Mouse (Mus musculus) mesoderm, embryonic 11.5 days (tissue): ENCODE results near the gene Spred3.
"Not testable (repeated sequence)": the region's sequence is repeated elsewhere in the genome, so short reads cannot be mapped to it uniquely, and the experiment has no call there.

Experiments
- DNase-seq: peaks from one replicate; pipeline ENCODE4 v3.0.0-alpha.2; 2012; ENCODE audit warnings: low read depth, low spot score

The Spred3 gene

DNA sequence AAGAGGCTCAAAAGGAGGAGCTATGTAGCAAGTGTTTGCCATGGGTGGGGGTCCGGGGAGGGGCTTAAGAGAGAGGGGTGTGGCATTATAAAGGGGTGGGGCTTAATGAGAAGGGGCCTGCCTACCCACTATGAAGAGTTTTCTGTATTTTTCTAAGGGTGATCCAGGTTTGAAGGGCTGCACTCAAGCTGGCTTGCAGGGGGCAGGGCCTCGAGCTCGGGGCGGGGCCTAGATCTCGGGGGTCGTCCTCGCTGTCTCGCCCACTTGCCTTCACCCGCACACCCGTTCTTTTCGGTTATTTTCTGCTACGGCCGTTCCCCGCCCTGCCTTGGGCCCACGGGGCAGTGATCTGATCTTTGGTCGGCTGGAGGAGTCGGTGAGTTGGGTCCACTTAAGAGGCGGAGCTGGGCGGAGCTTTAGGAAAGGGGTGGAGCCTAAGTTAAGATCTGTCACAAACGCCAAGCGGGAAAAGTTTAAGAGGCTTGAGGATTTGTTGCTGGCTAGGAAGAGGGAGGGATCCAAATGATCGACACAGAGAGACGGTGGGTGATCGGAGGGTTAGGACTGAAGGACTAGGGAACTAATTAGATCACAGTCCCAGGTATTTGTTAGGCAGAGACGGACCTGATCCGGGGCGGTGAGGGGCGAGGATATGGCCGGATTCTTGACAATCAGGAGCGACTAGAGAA, at the start of gene Spred3, which contains the start of gene Ggn:
Gene Spred3, minus strand, starts transcription at position 346 of the 689 bp plus-strand sequence.
Gene Ggn, plus strand, starts transcription at position 145 of the 689 bp plus-strand sequence.
- peak; percentile 73 for DNase-seq

DNA sequence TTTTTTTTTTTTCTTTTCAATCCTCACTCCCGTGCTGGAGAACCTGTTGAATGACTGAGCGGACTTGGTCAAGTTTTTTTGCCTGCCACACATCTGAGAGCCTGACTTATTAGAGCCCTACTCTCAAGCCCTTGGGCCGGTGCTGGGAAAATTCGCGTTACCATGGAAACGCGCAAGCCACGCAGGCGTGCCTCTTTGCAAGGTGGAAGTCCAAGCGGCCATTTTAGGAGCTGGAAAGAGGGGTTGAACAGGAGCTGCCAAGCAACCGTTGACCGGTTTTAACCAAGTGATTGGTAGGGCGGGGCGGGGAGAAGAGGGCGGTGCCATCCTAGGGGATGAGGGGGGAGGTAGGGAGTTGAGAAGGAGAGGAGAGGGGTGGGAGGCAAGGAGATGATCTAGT, 44.6 kb upstream of the Spred3 start:
- DNase-seq, result no peak

DNA sequence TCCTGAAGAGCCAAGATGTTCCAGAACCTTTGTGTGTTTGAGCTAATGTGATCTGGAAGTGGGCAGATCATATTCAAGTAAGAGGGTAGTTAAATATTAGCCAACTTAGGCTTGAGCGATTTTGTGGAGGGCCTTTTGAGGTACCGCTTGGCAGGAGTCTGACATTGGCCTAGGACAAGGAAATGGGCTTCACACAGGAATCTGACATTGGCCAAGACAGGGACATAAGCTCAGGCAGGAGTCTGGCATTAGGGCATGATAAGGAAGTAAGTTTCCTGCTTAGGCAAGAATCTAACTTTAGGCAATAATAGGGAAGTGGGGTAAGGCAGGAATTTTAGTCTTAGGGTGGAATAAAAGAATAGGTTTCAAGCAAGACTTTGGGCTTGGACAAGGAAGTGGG, 44.0 kb upstream of the Spred3 start:
- no peak for DNase-seq

DNA sequence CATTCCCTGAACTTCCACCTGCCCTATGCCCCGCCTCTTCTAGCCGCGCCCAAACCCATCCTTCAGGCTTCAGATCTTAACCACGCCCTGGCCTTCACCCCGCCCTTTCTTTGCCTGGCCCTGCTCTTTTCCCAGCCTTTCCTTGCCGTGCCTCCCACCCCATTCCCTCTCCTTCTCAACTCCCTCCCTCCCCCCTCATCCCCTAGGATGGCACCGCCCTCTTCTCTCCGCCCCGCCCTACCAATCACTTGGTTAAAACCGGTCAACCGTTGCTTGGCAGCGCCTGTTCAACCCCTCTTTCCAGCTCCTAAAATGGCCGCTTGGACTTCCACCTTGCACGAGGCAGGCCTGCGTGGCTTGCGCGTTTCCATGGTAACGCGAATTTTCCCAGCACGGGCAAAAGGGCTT, 43.5 kb upstream of the Spred3 start, which contains the start of gene Catsperg1:
Gene Catsperg1, minus strand, starts transcription at position 361 of the 408 bp plus-strand sequence.
- peak; percentile 83 for DNase-seq

DNA sequence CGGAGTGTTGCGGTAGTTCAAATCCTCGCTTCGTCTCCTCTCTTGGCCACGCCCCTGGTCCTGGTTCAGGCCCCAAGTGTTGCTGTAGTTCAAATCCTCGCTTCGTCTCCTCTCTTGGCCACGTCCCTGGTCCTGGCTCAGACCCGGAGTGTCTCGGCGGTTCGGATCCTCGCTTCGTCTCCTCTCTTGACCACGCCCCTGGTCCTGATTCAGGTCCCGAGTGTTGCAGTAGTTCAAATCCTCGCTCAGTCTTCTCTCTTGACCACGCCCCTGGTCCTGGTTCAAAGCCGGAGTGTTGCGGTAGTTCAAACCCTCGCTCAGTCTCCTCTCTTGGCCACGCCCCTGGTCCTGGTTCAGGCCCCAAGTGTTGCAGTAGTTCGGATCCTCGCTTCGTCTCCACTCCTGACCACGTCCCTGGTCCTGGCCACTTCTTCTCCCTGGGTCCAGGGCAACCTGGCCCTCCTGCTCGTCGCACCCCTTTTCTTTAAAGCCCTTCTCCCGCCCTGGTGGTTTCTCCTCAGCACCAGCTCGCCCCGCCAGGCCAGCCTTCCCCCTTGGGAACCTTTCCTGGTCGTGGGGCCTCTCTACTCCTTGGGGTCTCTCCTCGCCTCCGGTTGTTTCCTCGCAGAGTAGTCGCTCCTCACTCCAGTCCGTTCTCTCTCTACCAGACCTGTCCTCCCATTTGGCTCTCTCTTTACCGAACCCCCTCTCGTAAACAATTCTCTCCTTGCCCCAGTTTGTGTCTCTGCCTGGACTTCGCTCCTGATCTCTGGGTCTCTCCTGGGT, 42.8 kb upstream of the Spred3 start:
- DNase-seq, result not testable (repeated sequence)

DNA sequence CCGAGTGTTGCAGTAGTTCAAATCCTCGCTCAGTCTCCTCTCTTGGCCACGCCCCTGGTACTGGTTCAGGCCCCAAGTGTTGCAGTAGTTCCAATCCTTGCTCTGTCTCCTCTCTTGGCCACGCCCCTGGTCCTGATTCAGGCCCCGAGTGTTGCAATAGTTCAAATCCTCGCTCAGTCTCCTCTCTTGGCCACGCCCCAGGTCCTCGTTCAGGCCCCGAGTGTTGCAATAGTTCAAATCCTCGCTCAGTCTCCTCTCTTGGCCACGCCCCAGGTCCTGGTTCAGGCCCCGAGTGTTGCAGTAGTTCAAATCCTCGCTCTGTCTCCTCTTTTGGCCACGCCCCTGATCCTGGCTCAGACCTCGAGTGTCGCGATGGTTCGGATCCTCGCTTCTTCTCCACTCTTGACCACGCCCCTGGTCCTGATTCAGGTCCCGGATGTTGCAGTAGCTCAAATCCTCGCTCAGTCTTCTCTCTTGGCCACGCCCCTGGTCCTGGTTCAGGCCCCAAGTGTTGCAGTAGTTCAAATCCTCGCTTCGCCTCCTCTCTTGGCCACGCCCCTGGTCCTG, 42.1 kb upstream of the Spred3 start:
- DNase-seq, result no peak

DNA sequence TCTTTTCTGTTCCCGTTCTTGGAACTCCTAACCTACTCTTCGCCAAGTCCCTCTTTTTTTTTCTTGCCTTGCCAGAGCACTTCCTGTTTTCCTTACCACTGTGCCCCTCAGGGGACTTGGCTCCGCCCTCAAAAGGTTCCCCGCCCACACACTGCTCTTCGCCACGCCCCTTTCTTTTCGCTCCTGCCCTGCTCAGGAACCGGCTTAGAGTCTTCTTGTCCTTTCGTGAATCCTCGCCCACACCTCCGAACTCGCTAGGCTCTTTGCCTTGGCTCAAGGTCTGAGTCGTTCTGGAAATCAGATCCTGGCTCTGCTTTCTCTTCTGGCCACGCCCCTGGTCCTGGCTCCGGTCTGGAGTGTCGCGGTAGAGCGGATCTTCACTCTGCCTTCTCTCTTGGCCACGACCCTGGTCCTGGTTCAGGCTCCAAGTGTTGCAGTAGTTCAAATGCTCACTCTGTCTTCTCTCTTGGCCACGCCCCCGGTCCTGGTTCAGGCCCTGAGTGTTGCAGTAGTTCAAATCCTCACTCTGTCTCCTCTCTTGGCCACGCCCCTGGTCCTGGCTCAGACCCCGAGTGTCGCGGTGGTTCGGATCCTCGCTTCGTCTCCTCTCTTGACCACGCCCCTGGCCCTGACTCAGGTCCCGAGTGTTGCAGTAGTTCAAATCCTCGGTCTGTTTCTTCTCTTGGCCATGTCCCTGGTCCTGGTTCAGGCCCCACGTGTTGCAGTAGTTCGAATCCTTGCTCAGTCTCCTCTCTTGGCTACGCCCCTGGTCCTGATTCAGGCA, 41.4 kb upstream of the Spred3 start:
- peak; percentile 83 for DNase-seq

DNA sequence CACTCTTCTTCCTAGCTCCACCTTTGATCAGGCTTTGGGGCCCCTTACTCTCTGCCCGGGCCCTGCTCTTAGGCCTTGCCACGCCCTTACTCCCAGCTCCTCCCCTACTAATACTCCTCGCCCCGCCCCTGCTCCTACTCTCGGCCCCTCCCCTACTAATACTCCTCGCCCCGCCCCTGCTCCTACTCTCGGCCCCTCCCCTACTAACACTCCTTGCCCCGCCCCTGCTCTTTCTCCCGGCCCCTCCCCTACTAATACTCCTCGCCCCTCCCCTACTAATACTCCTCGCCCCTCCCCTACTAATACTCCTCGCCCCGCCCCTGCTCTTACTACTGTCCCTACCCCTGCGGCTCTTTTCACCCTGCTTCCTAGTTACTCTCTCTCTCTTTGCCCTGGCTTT, 40.8 kb upstream of the Spred3 start:
- DNase-seq, result not testable (repeated sequence)

DNA sequence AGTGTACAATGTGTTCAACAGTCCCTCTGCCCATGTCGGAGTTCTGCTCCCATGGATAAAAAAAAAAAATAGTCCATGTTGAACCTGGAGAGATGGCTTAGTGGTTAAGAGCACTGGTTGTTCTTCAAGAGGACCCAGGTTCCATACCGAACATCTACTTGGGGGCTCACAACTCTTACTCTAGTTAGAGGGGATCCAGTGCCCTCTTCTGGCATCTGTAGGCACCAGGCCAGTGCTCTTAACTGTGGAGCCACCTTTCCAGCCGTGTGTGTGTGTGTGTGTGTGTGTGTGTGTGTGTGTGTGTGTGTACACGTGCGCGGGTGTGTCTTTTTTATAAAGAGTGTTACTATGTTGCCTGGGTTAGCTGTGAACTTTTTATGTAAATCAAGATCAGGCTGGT, 32.4 kb upstream of the Spred3 start:
- DNase-seq, result no peak

DNA sequence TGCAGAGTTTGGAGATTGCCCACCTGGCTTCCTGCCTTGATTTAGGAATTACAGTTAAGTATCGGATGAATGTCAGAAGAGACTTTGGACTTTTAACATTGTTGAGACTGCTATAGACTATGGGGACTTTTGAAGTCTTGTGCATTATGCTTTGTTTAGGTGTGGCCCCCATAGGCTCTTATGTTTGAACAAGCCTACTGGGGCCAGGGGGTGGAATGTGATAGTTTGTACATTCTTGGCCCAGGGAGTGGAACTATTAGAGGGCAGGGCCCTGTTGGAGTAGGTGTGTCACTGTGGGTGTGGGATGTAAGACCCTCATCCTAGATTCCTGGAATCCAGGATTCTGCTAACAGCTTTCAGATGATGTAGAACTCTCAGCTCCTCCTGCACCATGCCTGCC, 24.0 kb upstream of the Spred3 start:
- DNase-seq, result not testable (repeated sequence)

DNA sequence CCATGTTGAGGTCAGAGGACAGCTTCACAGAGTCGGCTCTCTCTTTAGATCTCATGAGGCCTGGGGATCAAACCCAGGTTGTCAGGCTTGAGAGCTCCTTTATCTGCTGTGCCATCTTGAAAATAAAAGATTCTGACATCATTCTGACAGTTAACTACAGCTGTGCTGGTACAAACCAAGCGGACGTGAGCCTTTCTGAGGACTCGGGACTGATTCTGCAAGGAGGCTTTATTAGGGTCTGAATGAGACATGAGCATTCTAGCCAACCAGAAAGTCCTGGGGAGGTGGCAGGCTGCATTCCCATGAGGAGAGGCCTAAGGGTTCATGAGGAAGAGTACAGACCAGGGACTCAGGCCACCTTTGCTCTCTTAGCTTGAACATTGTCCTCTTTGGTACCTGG, 11.1 kb upstream of the Spred3 start:
- not testable (repeated sequence) for DNase-seq

DNA sequence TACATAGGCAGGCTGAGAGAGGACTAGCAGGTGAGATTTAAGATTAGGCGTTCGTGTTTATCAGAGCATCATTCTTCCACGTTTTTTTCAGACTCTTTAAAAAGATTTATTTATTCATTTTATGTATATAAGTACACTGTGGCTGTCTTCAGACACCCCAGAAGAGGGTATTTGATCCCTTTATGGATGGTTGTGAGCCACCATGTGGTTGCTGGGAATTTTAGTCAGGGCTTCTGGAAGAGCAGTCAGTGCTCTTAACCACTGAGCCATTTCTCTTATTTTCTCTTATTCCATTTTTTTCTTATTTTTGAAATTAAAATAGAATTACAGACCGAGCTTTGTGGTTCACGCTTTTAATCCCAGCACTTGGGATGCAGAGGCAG, 10.6 kb upstream of the Spred3 start:
- DNase-seq, result no peak

DNA sequence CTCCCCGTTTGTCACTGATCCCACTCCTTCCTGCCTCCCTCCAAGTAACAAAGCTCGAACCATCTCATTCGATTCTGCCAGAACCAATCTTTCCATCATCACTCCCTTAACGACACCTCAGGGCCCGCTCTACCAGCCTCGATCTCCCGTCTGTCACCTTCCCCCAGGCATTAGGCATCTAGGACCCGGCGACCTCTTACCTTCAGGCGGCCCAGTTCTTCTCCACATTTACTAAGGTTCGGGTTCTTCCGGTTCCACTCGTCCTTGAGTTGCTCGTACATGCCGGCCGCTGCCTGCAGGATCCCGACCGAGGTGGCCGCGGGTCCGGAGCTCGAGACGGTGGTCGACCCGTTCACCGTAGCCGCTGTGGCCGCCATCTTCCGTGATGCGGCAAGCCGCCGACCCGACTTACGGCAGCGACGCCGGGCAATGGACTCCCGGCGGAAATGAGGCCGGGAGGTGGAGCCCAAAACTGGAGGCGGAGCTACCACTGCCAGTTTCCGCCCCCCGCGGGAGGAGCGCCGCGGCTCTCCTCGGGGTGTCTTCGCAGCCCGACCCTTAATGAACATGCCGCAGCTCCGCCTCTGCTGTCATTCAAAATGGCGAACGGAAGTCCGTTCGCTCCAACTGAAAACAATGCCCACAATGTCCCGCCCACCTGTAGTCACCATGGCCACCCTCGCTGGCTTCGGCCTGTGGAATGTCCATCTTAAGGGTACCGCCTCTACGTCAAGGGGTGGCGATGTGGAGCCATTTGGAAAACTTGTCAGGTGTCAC, 10.1 kb upstream of the Spred3 start, which contains the start of gene Psmd8:
Gene Psmd8, minus strand, starts transcription at position 625 of the 777 bp plus-strand sequence.
- DNase-seq, result peak; percentile 99

DNA sequence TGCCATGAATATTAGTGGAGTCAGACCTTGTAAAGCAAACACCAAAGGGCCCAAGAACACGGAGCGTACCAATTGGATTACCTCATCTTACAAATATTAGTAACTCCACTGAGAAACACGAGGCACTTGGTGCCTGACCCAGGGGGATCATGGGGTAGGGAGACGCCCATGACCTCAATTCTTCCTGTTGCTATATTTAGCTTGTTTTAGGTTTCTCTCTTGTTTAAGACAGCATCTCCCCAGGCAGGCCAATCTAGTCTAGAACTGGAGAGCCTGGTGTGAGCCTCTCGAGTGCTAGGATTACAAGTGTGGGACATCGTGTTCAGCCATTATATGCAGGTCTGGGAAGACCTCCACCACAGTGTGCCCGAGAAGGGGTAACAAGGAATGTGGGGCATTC, 9.1 kb upstream of the Spred3 start:
- no peak for DNase-seq

DNA sequence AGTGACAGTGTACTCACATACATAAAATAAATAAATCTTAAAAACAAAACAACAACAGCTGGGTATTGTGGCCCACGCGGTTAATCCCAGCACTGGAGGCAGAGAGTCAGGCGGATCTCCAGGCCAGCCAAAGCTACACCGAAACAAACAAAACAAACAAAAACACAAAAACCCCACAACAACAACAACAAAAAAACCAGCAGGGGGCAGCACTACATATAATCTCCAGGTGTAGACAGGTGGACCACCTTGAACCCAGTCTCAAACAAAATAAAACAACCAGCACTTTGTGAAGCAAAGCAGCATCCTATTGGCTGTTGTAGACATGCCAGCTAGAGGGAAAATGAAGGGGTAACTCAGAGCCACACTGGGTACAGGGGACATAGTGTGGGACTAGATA, 7.9 kb upstream of the Spred3 start:
- DNase-seq, result no peak

DNA sequence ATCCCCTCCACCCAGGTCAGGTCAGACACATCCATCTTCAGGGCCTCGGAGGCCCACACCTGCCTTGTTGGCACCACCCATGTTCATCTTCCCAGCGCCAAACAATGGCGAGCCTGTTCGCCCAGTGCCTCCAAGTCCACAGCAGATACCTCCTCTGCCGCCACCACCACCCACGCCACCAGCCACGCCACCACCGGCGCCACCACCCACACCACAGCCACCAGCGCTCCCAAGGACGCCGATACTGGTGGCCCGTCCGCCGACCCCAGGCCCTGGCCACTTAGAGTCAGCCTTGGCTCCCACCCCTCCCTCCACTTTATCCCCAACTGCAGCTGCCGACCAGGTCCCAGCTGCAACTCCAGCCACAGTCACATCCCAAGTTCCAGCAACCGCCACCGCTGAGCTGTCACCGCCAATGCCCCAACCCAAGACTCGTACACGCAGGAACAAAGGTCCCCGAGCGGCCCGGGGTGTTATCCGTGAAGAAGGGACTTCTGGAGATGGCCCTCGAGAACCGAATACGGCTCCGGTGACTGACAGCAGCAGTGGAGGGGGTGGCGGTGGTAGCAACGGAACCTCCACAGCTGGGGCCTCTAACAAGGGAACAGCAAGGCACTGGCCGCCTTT, 2.3 kb upstream of the Spred3 start:
- no peak for DNase-seq

DNA sequence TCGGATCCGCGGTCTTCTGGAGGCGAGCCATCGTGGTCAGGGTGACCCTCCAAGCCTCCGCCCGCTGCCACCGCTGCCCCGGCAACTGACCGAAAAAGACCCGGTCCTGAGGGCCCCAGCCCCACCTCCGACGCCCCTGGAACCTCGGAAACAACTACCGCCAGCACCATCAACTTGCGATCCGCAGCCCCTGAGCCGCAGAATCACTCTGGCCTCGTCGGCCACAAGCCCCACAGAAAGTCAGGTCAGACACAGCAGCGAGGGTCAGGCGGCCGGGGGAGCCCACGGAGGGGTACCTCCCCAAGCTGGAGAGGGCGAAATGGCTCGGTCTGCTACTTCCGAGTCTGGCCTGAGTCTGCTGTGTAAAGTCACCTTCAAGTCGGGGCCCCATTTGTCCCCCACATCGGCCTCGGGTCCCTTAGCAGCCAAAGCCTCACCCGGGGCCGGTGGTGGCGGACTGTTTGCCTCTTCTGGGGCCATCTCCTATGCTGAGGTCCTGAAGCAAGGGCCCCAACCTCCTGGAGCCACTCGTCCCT, 1.4 kb upstream of the Spred3 start:
- DNase-seq, result no peak

DNA sequence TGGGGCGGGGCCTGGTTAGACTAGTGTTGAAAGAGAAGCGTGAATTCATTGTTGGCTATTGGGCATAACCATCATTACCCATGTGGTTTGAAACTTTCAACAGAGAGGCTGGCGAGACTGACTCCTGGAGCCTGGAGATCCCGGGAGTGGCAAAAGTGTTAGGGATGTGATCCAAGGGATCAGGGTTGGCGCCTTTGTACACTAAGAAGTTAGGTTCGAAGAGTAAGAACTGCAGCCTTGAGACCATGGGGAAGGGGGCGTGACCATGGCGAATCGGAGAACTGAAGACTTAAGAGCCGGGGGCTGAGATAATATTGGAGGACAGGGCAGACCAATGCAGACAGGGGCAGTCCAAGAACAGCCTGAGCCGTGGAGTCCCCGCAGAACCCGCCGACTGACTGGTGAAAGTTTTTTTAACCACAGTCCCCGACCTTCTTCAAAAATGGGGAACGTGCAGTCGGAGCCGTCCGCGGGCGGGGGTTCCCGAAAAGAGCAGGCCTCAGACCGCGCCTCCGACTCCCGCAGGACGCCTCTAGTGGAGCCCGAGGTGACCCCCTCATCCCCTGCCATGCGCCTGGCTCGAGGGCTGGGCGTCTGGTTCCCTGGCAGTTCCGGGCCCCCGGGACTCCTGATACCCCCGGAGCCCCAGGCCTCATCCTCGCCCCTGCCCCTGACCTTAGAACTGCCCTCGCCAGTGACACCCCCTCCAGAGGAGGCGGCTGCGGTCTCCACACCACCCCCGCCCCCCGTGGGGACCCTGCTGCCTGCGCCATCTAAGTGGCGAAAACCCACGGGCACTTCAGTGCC, 747 bp upstream of the Spred3 start:
- no peak for DNase-seq
